Mouse (Mus musculus): Measurements from ENCODE around the gene Eif2a. TPM values are rescaled to one million over a fixed set of nuclear protein-coding genes. Genes with fewer than 3 reads are reported as not detected.

Eif2a gene
- polyA plus RNA-seq, 1 experiment: 15.4 TPM

GRCm38 (mm10) chr3:58593623-58594022 lies 68.0 kb downstream of the Eif2a start:
- no peaks in the 10 kb centered on the region for H3K27me3 ChIP-seq (replicated peaks; ENCODE audit: control insufficient read depth, insufficient read depth, low read length)
- DNase-seq: no peak
- H3K27ac ChIP-seq (ENCODE audit: insufficient read depth, low read depth, low read length): no peak overlapping the region
- no peak overlapping the region for H3K4me3 ChIP-seq (ENCODE audit: insufficient read depth, low read depth, low read length)
- H3K4me1 ChIP-seq (ENCODE audit: control insufficient read depth, insufficient read depth, low read length): no peaks in the 10 kb centered on the region
- H3K36me3 ChIP-seq (ENCODE audit: control insufficient read depth, insufficient read depth, low read length): peaks cover 7% of the 10 kb centered on the region
- WGBS: 57% methylated on average over 5 of the region's 5 CpGs
- no peak for TF ChIP-seq CTCF (conservative IDR thresholded peaks at IDR 0.05; ENCODE audit: insufficient read depth, insufficient read length, low read depth, low read length)
- no peak for TF ChIP-seq POLR2A (IDR thresholded peaks at IDR 0.05; ENCODE audit: low read depth, low read length)

Other genes starting within 250 kb of the Eif2a start
- gene Tsc22d2, start 111.1 kb upstream of the Eif2a start, polyA plus RNA-seq (2012; rRNA removed): 8.4 and 11.3 TPM in 2 replicates
- 32.7 and 37.7 TPM in 2 replicates for gene Serp1, start 71 bp downstream of the Eif2a start, polyA plus RNA-seq (2012; rRNA removed)
- gene Selenot, start 50.8 kb downstream of the Eif2a start, polyA plus RNA-seq (2012; rRNA removed): 81.8 and 102 TPM in 2 replicates
- gene Erich6, start 111.4 kb downstream of the Eif2a start, polyA plus RNA-seq (2012; rRNA removed): 0.03 and 0.10 TPM in 2 replicates
- 19.9 and 22.0 TPM in 2 replicates for gene Siah2, start 166.6 kb downstream of the Eif2a start, polyA plus RNA-seq (2012; rRNA removed)